Mouse (Mus musculus): ENCODE measurements around the gene Pmm2. TPM values are rescaled to one million over a fixed set of nuclear protein-coding genes. Genes with fewer than 3 reads are reported as not detected.

Gene Pmm2
- polyA plus RNA-seq, 1 experiment, result not detected

DNA sequence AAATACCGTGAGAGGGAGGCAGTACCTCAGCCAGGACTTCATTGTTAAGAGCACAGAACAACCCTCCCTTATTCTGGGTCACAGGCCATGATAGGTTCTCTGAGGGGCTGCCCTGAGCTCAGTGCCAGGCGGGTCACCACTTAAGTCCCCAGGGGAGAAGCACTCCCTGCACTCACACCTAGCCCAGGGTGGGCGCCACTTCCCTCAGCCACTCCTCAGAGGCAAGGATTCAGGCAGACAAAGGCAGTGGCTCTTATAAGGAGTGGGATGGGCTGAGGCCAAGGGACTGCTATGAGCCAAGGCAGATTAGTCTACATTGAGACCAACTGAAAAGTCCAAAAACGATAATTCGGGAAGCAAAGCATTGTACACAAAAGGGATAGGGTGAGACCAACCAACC is 27.9 kb downstream of the Pmm2 start:
- Histone ChIP-seq H3K27ac (ENCODE audit: insufficient read depth, low read depth, low read length) (no peak overlapping the region), H3K4me1 (ENCODE audit: control insufficient read depth, insufficient read depth, low read length) (peaks cover 19% of the 10 kb centered on the region), H3K4me3 (ENCODE audit: insufficient read depth, low read depth, low read length) (no peak overlapping the region)
- WGBS, result 71% methylated on average over 5 of the region's 5 CpGs
- TF ChIP-seq CTCF (IDR thresholded peaks at IDR 0.05; ENCODE audit: insufficient read depth, low read depth, low read length), result no peak
- no peak for TF ChIP-seq POLR2A (IDR thresholded peaks at IDR 0.05; ENCODE audit: insufficient read depth, low read depth, low read length)

DNA sequence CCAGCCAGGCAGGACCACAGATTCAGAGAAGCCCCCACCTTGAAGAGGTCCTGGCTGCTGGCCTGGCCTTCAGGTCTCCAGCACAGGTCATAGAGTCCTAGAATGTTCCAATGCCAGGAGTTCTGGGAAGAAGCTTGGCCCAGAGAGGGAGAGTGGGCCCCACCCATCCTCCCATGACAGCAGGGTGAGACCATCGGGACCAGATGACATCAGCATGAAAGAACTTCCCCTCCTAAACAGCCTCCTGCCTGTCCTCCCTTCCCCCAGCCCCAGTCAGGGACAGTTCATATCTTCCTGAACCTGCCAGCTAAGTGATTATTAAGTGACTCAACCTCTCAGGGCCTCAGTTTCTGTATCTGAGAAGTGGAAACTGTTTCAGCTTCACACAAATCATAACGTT is 29.0 kb downstream of the Pmm2 start:
- Histone ChIP-seq H3K4me3 (ENCODE audit: insufficient read depth, low read depth, low read length) (no peak overlapping the region), H3K4me1 (ENCODE audit: control insufficient read depth, insufficient read depth, low read length) (peaks cover 21% of the 10 kb centered on the region), H3K27ac (ENCODE audit: insufficient read depth, low read depth, low read length) (no peak overlapping the region)
- TF ChIP-seq POLR2A (IDR thresholded peaks at IDR 0.05; ENCODE audit: insufficient read depth, low read depth, low read length) (no peak), CTCF (IDR thresholded peaks at IDR 0.05; ENCODE audit: insufficient read depth, low read depth, low read length) (no peak)
- 52% methylated on average over 2 of the region's 2 CpGs for WGBS

DNA sequence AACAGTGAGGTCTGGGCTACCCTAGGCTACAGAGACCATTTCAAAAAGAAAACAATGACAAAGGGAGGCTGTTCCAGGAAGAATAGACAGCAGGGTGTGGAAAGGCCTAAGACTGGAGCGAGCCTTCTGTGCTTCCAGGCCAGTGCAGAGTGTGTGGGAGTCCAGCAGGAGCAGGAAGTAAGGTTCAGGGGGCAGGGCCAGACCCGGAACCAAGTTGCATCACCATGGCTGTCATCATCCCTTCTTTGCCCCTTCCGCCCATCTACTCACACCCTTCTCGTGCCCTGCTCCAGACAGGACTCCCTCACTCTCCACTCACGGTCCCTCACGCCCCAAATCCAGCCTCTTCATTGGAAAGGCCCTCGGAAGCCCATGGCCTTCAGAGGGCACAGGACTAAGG is 29.8 kb downstream of the Pmm2 start:
- peaks cover 26% of the 10 kb centered on the region for H3K4me1 ChIP-seq (ENCODE audit: control insufficient read depth, insufficient read depth, low read length)
- TF ChIP-seq POLR2A (IDR thresholded peaks at IDR 0.05; ENCODE audit: insufficient read depth, low read depth, low read length) (no peak), CTCF (IDR thresholded peaks at IDR 0.05; ENCODE audit: insufficient read depth, low read depth, low read length) (no peak)
- H3K4me3 ChIP-seq (ENCODE audit: insufficient read depth, low read depth, low read length), result no peak overlapping the region
- WGBS, result 88% methylated on average over 7 of the region's 7 CpGs
- H3K27ac ChIP-seq (ENCODE audit: insufficient read depth, low read depth, low read length), result no peak overlapping the region

DNA sequence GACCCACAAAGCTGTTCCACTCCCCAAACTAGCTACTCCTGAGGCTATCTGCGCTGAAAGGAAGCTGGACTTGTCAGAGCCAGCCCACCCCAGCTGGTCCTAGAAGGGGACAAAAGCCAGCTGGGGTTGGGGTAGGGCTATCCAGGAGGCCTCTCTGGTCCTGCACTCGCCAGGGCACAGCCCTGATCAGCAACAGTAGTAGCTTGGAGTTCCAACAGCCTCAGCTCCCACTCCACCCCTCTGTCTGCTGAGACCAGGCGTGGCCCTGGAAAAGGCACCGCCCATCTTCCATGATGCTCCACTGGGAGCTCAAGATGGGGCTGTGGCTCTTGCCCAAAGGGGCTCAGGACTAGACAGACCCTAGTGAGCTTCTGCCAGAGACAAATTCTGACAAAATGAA is 30.3 kb downstream of the Pmm2 start:
- Histone ChIP-seq H3K4me3 (ENCODE audit: insufficient read depth, low read depth, low read length) (no peak overlapping the region), H3K4me1 (ENCODE audit: control insufficient read depth, insufficient read depth, low read length) (peaks cover 26% of the 10 kb centered on the region), H3K27ac (ENCODE audit: insufficient read depth, low read depth, low read length) (no peak overlapping the region)
- no peak for TF ChIP-seq POLR2A (IDR thresholded peaks at IDR 0.05; ENCODE audit: insufficient read depth, low read depth, low read length)
- TF ChIP-seq CTCF (IDR thresholded peaks at IDR 0.05; ENCODE audit: insufficient read depth, low read depth, low read length), result no peak
- 79% methylated on average over 4 of the region's 4 CpGs for WGBS

DNA sequence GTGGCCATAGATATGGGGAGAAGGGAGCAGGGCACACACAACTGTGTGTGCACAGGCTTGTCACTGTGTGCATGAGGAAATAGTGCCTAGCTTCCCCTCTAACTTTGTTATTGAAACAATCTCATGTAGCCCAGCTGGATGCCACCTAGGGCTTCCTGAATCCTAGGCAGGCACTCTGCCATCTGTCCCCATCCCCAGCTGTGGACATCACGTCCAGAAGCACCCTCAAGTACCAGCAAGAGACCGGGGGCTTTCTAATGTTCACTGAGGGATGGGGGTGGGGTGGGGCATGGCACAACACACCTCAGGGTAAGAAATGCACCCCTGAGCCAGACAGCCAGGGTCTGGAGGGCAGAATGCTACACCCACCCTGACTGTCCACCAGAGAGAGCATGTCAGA is 30.9 kb downstream of the Pmm2 start:
- no peak overlapping the region for H3K4me3 ChIP-seq (ENCODE audit: insufficient read depth, low read depth, low read length)
- peaks cover 26% of the 10 kb centered on the region for H3K4me1 ChIP-seq (ENCODE audit: control insufficient read depth, insufficient read depth, low read length)
- H3K27ac ChIP-seq (ENCODE audit: insufficient read depth, low read depth, low read length), result no peak overlapping the region
- 78% methylated on average over 2 of the region's 2 CpGs for WGBS
- TF ChIP-seq CTCF (IDR thresholded peaks at IDR 0.05; ENCODE audit: insufficient read depth, low read depth, low read length) (no peak), POLR2A (IDR thresholded peaks at IDR 0.05; ENCODE audit: insufficient read depth, low read depth, low read length) (no peak)

DNA sequence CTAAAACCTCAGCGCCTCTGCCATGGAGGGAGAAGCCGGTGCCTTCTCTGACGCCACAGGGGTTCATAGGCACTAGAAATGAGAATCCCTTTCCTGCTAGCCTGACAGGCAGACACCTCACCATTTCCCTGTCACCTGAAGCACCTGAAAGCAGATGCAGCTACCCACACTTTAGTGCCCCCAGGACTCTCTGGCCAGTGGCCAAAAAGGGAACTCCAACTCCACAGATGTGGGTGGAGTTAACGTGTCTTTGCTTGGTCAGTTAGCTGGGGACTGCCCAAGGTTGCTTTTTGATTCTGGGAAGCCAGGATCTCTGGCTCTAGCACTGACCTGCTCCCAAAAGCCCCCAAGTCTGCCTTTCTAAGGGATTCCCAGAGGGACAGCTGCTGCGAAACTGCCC is 32.0 kb downstream of the Pmm2 start:
- Histone ChIP-seq H3K4me3 (ENCODE audit: insufficient read depth, low read depth, low read length) (no peak overlapping the region), H3K4me1 (ENCODE audit: control insufficient read depth, insufficient read depth, low read length) (peaks cover 29% of the 10 kb centered on the region), H3K27ac (ENCODE audit: insufficient read depth, low read depth, low read length) (no peak overlapping the region)
- WGBS, result 73% methylated on average over 5 of the region's 5 CpGs
- no peak for TF ChIP-seq CTCF (IDR thresholded peaks at IDR 0.05; ENCODE audit: insufficient read depth, low read depth, low read length)

DNA sequence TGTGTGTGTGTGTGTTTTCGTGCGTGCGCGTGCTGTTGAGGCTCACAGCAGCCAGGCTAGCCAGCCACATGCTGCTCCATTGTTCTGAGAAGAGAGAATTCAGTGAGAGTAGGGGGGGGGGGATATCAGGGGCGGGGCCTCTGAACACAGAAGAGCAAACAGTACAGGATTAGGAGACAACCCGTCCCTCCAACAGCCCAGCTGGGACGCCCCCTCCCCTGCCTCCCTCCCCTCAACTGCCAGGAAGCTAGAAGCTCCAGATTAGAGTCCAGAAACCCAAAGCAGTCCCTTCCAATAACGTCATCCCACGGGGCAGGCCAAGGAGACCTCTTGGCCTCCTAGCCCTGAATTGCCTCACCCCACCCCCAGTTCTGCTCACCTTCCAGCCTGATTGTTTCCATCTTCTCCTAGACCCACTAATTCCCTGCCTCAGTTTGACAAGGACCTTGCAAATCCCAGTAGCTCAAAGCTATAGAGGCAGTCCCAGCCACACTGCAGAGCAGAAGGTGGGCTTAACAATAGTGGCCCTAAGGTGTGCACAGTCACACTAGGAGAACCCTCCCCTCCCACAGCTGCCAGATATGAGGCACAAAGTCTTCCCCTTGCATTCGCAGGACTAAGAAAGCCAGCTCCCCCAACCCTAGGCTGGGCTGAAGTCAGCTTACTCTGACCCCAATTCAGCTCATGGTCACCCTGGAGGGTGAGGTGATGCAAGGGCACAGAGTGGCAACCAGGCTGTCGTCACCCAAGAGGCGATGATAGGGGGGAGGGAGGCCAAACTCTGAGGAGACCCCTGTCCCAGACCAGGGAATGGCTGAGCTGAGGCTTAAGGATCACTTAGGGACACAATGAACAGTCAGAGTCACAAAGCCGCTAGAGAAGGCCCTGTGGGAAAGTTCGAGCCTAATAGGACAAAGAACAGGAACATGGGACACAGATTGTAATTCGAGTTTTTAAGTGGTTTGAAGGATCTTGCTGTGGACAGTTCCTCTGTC is 32.9 kb downstream of the Pmm2 start:
- no peak overlapping the region for H3K27ac ChIP-seq (ENCODE audit: insufficient read depth, low read depth, low read length)
- H3K4me1 ChIP-seq (ENCODE audit: control insufficient read depth, insufficient read depth, low read length), result peaks cover 29% of the 10 kb centered on the region
- no peak for TF ChIP-seq POLR2A (IDR thresholded peaks at IDR 0.05; ENCODE audit: insufficient read depth, low read depth, low read length)
- no peak for TF ChIP-seq CTCF (IDR thresholded peaks at IDR 0.05; ENCODE audit: insufficient read depth, low read depth, low read length)
- no peak overlapping the region for H3K4me3 ChIP-seq (ENCODE audit: insufficient read depth, low read depth, low read length)
- WGBS, result 19% methylated on average over 15 of the region's 15 CpGs

DNA sequence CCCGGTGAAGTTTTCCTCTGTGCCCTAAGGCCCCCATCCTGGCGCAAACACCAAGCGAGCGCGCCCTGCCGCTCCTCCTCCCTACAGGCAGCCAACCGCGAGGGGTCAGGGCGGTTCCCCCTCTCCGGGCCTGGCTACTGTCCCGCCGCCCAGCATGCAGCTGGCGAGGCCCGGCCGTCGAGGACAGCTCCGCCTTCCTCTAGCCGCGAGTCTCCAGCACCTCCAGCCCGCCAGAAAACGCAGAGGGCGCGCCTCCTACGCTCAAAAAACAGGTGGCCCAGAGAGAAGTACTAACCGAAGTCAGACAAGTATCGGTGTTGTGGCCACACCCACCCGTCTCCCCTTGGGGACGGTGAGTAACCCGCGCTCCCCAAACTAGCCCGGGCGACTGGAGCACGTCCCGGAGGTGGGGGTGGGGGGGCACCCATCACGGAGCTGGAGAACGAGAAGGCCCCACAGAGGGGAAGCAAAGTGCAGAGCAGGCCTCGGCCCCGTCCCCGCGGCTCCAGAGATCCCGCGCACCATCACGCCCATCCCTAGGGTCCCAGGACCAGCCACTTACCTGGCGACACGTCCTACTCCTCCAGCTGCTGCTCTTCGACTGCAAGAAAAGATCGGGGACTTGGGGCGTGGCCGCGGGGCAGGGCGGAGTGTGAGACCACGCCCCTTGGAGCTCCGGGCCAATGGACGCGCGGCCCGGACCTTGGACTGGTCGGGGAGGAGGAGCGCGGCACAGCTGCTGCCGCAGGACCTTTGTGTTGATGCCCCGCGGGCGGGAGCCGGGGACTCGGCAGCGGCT is 34.3 kb downstream of the Pmm2 start, which contains the start of gene Carhsp1:
Carhsp1 (minus strand) TSS at position 605 of the 799 bp plus-strand sequence.
- no peak within 1 kb of the TSS for H3K27ac ChIP-seq (ENCODE audit: insufficient read depth, low read depth, low read length)
- no peak for TF ChIP-seq POLR2A (IDR thresholded peaks at IDR 0.05; ENCODE audit: insufficient read depth, low read depth, low read length)
- no peak for TF ChIP-seq CTCF (IDR thresholded peaks at IDR 0.05; ENCODE audit: insufficient read depth, low read depth, low read length)
- H3K4me1 ChIP-seq (ENCODE audit: control insufficient read depth, insufficient read depth, low read length), result peaks cover 23% of the 10 kb centered on the region
- under 1% methylated on average over 65 of the region's 67 CpGs for whole genome bisulfite sequencing
- H3K4me3 ChIP-seq (ENCODE audit: insufficient read depth, low read depth, low read length), result peak within 1 kb of the TSS; percentile 55

DNA sequence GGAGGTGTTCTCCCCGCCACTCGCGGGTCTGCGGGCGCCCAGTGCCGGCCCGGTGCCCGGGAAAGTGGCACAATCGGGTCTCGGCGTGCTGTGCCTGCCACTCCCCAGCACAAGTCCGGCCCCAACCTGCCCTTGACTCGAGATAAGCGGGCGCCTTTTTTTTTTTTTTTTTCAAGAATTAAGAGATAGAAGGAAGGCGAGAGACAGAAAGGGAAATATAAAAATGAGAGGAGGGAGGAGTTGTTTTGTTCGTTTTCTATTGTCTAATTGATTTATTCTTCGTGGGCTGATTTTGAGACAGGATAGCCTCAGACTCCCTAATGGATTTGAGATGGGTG is 34.8 kb downstream of the Pmm2 start:
- H3K4me1 ChIP-seq (ENCODE audit: control insufficient read depth, insufficient read depth, low read length), result peaks cover 23% of the 10 kb centered on the region
- no peak overlapping the region for H3K27ac ChIP-seq (ENCODE audit: insufficient read depth, low read depth, low read length)
- WGBS, result 1% methylated on average over 18 of the region's 18 CpGs
- TF ChIP-seq CTCF (IDR thresholded peaks at IDR 0.05; ENCODE audit: insufficient read depth, low read depth, low read length), result no peak
- H3K4me3 ChIP-seq (ENCODE audit: insufficient read depth, low read depth, low read length), result peak overlapping the region; percentile 55
